Mouse (Mus musculus): Measurements from ENCODE around the gene Nenf. TPM values are rescaled to one million over a fixed set of nuclear protein-coding genes. Genes with fewer than 3 reads are reported as not detected.

Gene Nenf
- 112 and 114 TPM in 2 replicates for polyA plus RNA-seq (2015; fragmentation: Nextera tagmentation; extraction: Ambion mirVana)

DNA sequence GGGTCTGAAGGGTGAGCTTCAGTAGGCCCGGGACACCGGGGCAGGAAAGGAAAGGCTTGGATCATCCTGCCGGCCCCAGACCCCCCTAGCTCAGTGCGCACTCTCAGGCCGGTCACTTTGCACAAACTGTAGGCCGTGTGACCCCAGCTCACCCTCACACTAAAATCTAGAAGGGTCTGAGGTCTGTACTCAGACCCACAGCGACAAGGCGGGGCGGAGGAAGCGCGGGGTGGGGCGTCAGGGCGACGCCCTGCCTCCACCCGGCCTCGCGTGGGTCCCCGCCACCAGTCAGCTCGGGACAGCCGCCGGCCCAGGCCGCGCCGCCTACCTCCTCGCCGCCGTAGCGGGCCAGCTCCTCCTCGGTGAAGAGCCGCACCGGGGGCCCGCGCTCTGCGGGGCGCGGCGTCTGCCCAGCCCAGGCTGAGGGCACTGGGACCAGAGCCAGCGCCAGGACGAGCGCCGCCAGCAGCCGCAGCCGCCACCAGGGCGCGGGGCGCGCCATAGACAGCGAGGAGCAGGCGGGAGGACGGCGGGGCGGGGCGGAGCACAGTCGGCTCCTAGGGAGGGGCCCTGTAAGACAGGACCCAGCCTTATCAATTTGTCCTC, at the start of gene Nenf:
Gene Nenf (minus strand): TSS at position 604 of the 606 bp plus-strand sequence.
- H3K4me1 ChIP-seq (ENCODE audit: control insufficient read depth, insufficient read depth, low read length), result peaks cover 7% of the 10 kb centered on the region
- peak within 1 kb of the TSS; percentile 79 for H3K27ac ChIP-seq (ENCODE audit: low read length)
- H3K4me3 ChIP-seq (ENCODE audit: low read length), result peak within 1 kb of the TSS; percentile 77
- peak within 1 kb of the TSS; percentile 71 for H3K4me2 ChIP-seq (ENCODE audit: low read depth, low read length)
- peak; percentile 89 for ATAC-seq (replicated peaks; ENCODE audit: extremely low read depth, insufficient read depth, low FRiP score)
- no peaks in the 10 kb centered on the region for H3K9me3 ChIP-seq (replicated peaks; ENCODE audit: control insufficient read depth, low read length)
- H3K9ac ChIP-seq (ENCODE audit: low read length), result peak within 1 kb of the TSS; percentile 90
- no peaks in the 10 kb centered on the region for H3K27me3 ChIP-seq (ENCODE audit: control insufficient read depth, insufficient read depth, low read length)
- no peaks in the 10 kb centered on the region for H3K36me3 ChIP-seq (ENCODE audit: control insufficient read depth, insufficient read depth)
- under 1% methylated on average over 54 of the region's 54 CpGs for WGBS

DNA sequence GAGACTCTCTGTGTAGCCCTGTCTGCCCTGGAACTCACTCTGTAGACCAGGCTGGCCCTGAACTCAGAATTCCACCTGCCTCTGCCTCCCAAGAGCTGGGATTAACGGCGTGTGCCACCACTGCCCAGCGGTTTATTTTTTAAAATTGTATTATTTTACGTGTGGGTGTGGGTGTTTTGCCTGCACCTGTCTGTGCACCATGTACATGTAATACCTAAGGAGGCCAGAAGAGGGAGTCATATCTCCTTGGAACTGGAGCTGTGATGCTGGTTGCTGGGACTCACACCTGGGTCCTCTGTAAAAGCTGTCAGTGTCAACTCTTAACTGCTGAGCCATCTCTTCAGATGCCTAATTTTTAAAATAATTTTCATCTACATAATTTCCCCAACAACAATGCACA, 46.5 kb upstream of the Nenf start:
- Histone ChIP-seq H3K9me3 (replicated peaks; ENCODE audit: control insufficient read depth, low read length) (no peaks in the 10 kb centered on the region), H3K9ac (ENCODE audit: low read length) (no peak overlapping the region), H3K4me2 (ENCODE audit: low read depth, low read length) (no peak overlapping the region), H3K27me3 (ENCODE audit: control insufficient read depth, insufficient read depth, low read length) (no peaks in the 10 kb centered on the region), H3K4me3 (ENCODE audit: low read length) (no peak overlapping the region), H3K27ac (ENCODE audit: low read length) (no peak overlapping the region), H3K4me1 (ENCODE audit: control insufficient read depth, insufficient read depth, low read length) (no peaks in the 10 kb centered on the region), H3K36me3 (ENCODE audit: control insufficient read depth, insufficient read depth) (peaks cover 31% of the 10 kb centered on the region)
- 76% methylated on average over 4 of the region's 4 CpGs for WGBS
- ATAC-seq (replicated peaks; ENCODE audit: extremely low read depth, insufficient read depth, low FRiP score), result no peak

DNA sequence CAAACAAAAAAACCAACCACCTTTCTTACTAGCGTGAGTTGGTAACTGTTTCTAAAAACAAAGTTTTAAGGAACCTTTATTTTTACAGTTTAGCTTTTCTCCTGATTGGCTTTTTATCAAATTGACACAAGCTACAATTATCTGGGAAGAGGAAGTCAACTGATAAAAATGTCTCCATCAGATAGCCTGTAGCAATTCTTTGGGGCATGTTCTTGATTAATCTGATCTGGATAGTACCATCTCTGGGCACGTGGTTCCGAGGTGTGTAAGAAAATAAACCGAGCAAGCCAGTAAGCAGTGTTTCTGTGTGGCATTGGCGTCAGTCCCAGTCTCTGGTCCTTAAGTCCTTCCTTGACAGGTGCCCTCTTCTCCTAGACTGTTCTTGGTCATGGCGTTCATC, 44.4 kb upstream of the Nenf start:
- Histone ChIP-seq H3K27me3 (ENCODE audit: control insufficient read depth, insufficient read depth, low read length) (no peaks in the 10 kb centered on the region), H3K4me3 (ENCODE audit: low read length) (no peak overlapping the region), H3K9me3 (replicated peaks; ENCODE audit: control insufficient read depth, low read length) (no peaks in the 10 kb centered on the region), H3K27ac (ENCODE audit: low read length) (no peak overlapping the region), H3K4me2 (ENCODE audit: low read depth, low read length) (no peak overlapping the region), H3K36me3 (ENCODE audit: control insufficient read depth, insufficient read depth) (peaks cover 36% of the 10 kb centered on the region), H3K9ac (ENCODE audit: low read length) (no peak overlapping the region), H3K4me1 (ENCODE audit: control insufficient read depth, insufficient read depth, low read length) (no peaks in the 10 kb centered on the region)
- ATAC-seq (replicated peaks; ENCODE audit: extremely low read depth, insufficient read depth, low FRiP score), result no peak
- 73% methylated on average over 6 of the region's 6 CpGs for WGBS

DNA sequence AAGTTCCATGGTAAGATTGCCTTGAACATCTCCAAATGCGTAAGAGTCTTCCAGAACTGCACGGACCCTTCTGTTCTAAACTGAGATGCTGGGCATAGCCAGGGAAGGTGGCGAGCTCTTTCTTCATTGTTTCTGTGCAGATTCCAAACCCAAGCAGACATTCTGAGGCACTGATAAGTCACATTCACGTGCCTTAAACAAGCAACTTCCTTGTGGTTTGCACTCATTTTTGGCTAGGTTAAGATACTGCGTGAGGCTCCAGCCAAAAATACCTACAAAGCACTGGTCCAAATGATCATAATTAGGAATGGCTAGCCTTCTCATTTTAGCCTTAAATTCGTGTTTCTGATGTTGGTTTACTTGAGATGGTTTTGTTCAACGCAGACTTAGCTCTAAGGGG, 41.5 kb upstream of the Nenf start:
- H3K4me2 ChIP-seq (ENCODE audit: low read depth, low read length), result no peak overlapping the region
- H3K36me3 ChIP-seq (ENCODE audit: control insufficient read depth, insufficient read depth), result peaks cover 48% of the 10 kb centered on the region
- no peaks in the 10 kb centered on the region for H3K27me3 ChIP-seq (ENCODE audit: control insufficient read depth, insufficient read depth, low read length)
- H3K9me3 ChIP-seq (replicated peaks; ENCODE audit: control insufficient read depth, low read length), result no peaks in the 10 kb centered on the region
- no peak overlapping the region for H3K27ac ChIP-seq (ENCODE audit: low read length)
- H3K4me1 ChIP-seq (ENCODE audit: control insufficient read depth, insufficient read depth, low read length), result no peaks in the 10 kb centered on the region
- no peak for ATAC-seq (replicated peaks; ENCODE audit: extremely low read depth, insufficient read depth, low FRiP score)
- no peak overlapping the region for H3K4me3 ChIP-seq (ENCODE audit: low read length)
- no peak overlapping the region for H3K9ac ChIP-seq (ENCODE audit: low read length)
- WGBS, result 77% methylated on average over 7 of the region's 7 CpGs

DNA sequence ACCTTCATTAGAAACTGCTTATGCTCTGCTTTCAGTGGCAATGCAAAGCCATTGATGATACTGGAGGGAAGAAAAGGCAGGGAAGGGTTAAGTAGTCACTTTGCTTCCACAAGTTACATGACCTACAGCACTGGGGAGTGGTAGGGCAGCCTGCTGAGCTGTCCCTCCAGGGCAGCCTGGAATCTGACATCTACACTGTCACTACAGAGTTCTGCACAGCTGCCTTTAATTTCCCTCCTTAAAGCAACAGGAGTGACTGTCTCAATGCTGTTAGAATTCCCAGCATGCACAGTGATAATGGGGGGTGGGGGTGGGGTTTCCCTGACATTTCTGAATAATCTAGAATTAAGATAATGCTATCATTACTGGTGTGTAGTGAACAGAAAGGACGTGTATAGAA, 38.9 kb upstream of the Nenf start:
- 47% methylated on average over 1 of the region's 1 CpGs for WGBS
- Histone ChIP-seq H3K36me3 (ENCODE audit: control insufficient read depth, insufficient read depth) (peaks cover 54% of the 10 kb centered on the region), H3K9me3 (replicated peaks; ENCODE audit: control insufficient read depth, low read length) (no peaks in the 10 kb centered on the region)

DNA sequence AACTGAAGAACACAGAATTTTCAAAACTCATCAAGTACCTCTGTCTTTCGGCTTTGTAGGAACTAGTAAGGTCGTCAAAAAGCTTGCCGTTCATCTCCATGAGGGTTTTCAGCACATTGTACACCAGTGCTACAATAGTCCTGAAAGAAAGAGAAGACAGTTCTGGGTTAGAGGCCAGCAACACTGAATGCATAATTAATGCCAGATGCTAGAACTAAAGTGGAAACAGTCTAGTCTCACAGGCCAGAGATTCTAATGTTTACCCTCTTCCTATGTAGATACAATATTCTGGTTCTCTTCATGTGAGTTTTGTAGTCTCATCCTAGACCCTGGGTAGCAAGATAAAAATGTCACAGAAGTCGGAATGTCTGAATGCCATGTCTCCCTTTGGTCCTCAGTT, 35.8 kb upstream of the Nenf start:
- Histone ChIP-seq H3K27ac (ENCODE audit: low read length) (no peak overlapping the region), H3K27me3 (ENCODE audit: control insufficient read depth, insufficient read depth, low read length) (no peaks in the 10 kb centered on the region), H3K4me3 (ENCODE audit: low read length) (no peak overlapping the region), H3K36me3 (ENCODE audit: control insufficient read depth, insufficient read depth) (peaks cover 49% of the 10 kb centered on the region), H3K4me1 (ENCODE audit: control insufficient read depth, insufficient read depth, low read length) (peaks cover 13% of the 10 kb centered on the region), H3K9ac (ENCODE audit: low read length) (no peak overlapping the region), H3K4me2 (ENCODE audit: low read depth, low read length) (no peak overlapping the region), H3K9me3 (replicated peaks; ENCODE audit: control insufficient read depth, low read length) (no peaks in the 10 kb centered on the region)
- no peak for ATAC-seq (replicated peaks; ENCODE audit: extremely low read depth, insufficient read depth, low FRiP score)
- 86% methylated on average over 4 of the region's 4 CpGs for WGBS

More for the DNA sequence above, 38.9 kb upstream of the Nenf start:
- Histone ChIP-seq H3K4me2 (ENCODE audit: low read depth, low read length) (no peak overlapping the region), H3K4me3 (ENCODE audit: low read length) (no peak overlapping the region), H3K27ac (ENCODE audit: low read length) (no peak overlapping the region), H3K9ac (ENCODE audit: low read length) (no peak overlapping the region), H3K4me1 (ENCODE audit: control insufficient read depth, insufficient read depth, low read length) (0 out of 2 replicates have a peak, but pooled peaks cover 2% of the 10 kb centered on the region), H3K27me3 (ENCODE audit: control insufficient read depth, insufficient read depth, low read length) (no peaks in the 10 kb centered on the region)
- ATAC-seq (replicated peaks; ENCODE audit: extremely low read depth, insufficient read depth, low FRiP score), result no peak

DNA sequence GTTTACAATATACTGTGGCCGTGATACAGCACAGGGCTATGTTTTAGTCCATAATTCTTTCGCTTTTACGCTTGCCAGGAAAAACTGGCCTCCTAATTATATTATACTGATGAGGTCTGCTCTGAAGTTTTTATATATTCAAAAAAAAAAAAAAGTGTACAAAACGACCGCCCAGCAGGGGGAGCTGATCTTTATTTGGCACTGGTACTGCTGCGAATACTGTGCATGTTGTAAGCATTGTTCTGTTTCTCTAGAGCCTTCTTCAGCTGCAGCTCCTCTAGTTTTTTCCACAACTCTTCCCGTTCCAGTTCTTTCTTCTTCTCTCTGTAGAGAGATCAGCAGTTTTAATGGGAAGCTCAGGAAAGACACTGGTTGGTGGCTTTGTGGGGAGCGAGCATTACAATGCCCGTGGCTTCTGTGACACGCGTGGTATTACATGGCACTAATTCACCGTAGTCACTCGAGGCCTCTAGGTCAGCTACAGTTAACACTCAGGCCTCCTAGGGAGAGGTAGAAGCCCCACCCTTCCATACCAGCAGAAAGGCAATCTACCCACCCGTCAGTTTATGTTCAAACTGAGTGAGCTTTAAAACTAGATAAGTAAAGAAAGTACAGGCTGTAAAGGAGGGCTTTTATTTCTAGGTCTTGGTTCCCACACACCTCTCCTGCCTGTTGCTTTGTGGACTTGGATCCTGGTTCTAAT, 34.9 kb upstream of the Nenf start:
- H3K4me2 ChIP-seq (ENCODE audit: low read depth, low read length), result no peak overlapping the region
- no peak overlapping the region; the same call in 1 of the 2 replicates for H3K27ac ChIP-seq (ENCODE audit: low read length)
- no peaks in the 10 kb centered on the region for H3K27me3 ChIP-seq (ENCODE audit: control insufficient read depth, insufficient read depth, low read length)
- peaks cover 43% of the 10 kb centered on the region for H3K36me3 ChIP-seq (ENCODE audit: control insufficient read depth, insufficient read depth)
- H3K9ac ChIP-seq (ENCODE audit: low read length), result no peak overlapping the region
- H3K4me1 ChIP-seq (ENCODE audit: control insufficient read depth, insufficient read depth, low read length), result peaks cover 18% of the 10 kb centered on the region
- no peak for ATAC-seq (replicated peaks; ENCODE audit: extremely low read depth, insufficient read depth, low FRiP score)
- no peaks in the 10 kb centered on the region for H3K9me3 ChIP-seq (replicated peaks; ENCODE audit: control insufficient read depth, low read length)
- 64% methylated on average over 14 of the region's 14 CpGs for WGBS
- H3K4me3 ChIP-seq (ENCODE audit: low read length), result no peak overlapping the region

DNA sequence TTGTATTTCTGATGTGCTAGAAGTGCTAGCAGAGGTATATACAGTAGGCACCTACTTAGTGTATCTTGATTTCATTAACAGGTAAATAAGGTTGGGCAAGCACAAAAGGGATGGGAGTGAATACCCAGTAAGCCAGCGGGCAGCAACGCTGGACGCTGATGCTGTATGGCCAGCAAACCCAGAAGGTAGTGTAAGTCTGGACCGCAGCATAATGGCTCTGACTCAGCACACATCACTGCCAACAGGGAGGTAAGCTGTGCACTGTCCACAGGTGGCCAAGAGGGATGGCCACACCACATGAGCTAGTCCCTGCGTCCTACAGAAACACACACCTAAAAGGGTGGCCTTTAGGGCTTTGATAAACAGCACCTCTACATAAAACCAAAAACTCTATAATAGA, 32.4 kb upstream of the Nenf start:
- no peak overlapping the region for H3K4me3 ChIP-seq (ENCODE audit: low read length)
- ATAC-seq (replicated peaks; ENCODE audit: extremely low read depth, insufficient read depth, low FRiP score), result no peak
- H3K27me3 ChIP-seq (ENCODE audit: control insufficient read depth, insufficient read depth, low read length), result no peaks in the 10 kb centered on the region
- peaks cover 18% of the 10 kb centered on the region for H3K4me1 ChIP-seq (ENCODE audit: control insufficient read depth, insufficient read depth, low read length)
- no peaks in the 10 kb centered on the region for H3K9me3 ChIP-seq (replicated peaks; ENCODE audit: control insufficient read depth, low read length)
- 91% methylated on average over 5 of the region's 5 CpGs for WGBS
- no peak overlapping the region for H3K9ac ChIP-seq (ENCODE audit: low read length)
- H3K4me2 ChIP-seq (ENCODE audit: low read depth, low read length), result no peak overlapping the region
- H3K36me3 ChIP-seq (ENCODE audit: control insufficient read depth, insufficient read depth), result peaks cover 31% of the 10 kb centered on the region
- no peak overlapping the region for H3K27ac ChIP-seq (ENCODE audit: low read length)

DNA sequence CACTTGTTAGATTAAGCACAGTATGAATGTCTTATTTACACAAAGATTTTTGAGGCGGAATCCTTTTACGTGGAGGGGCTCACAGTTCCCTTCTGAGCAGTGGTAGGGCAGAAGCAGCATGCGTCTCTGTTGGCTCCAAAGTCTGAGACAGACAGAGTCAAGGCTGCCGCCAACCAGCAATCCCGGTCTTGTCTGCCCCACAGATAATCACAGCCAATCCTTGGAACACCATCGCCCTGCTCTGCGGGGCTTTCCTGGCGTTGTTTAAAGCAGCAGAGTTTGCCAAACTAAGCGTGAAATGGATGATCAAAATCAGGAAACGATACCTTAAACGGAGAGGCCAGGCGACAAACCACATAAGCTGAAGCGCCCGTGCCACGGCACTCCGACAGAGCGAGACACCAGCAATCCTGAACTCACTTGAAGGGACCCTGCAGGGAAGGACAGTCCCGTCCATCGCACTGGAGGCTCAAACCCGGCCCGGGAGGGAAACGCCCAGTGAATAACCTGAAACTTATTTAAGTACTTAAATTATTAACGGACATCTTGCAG, 31.6 kb upstream of the Nenf start:
- no peak overlapping the region for H3K9ac ChIP-seq (ENCODE audit: low read length)
- no peak overlapping the region for H3K4me2 ChIP-seq (ENCODE audit: low read depth, low read length)
- H3K27ac ChIP-seq (ENCODE audit: low read length), result peak overlapping the region; percentile 58
- H3K4me3 ChIP-seq (ENCODE audit: low read length), result no peak overlapping the region
- peaks cover 18% of the 10 kb centered on the region for H3K4me1 ChIP-seq (ENCODE audit: control insufficient read depth, insufficient read depth, low read length)
- H3K9me3 ChIP-seq (replicated peaks; ENCODE audit: control insufficient read depth, low read length), result no peaks in the 10 kb centered on the region
- H3K36me3 ChIP-seq (ENCODE audit: control insufficient read depth, insufficient read depth), result peaks cover 25% of the 10 kb centered on the region
- H3K27me3 ChIP-seq (ENCODE audit: control insufficient read depth, insufficient read depth, low read length), result no peaks in the 10 kb centered on the region
- WGBS, result 52% methylated on average over 23 of the region's 23 CpGs
- 0 out of 2 replicates have a peak, but pooled peaks have one; percentile 35 for ATAC-seq (replicated peaks; ENCODE audit: extremely low read depth, insufficient read depth, low FRiP score)

All from heart, embryonic 16.5 days (tissue).